Mouse (Mus musculus): ENCODE measurements around the gene Zfp664. TPM values are rescaled to one million over a fixed set of nuclear protein-coding genes. Genes with fewer than 3 reads are reported as not detected.

Zfp664 gene
- total RNA-seq, 2 experiments from 2014 or later, result 39.2 to 46.1 TPM

- intact Hi-C loops (cut with DNase I), result loop anchor here (10.0 kb wide), 1 partner anchor 438 kb away; the partner anchor contains the start of gene Sbno1
- DNase-seq (ENCODE audit: low spot score), result no peak
Measured at GRCm38 (mm10) chr5:124862871-124863741, 615 bp downstream of the Zfp664 start.

- intact Hi-C loops (cut with DNase I), result loop anchor here (2.0 to 10.0 kb wide), 3 partner anchors 92 to 444 kb away; partner anchors contain the start of gene Sbno1
- DNase-seq (ENCODE audit: low spot score), result no peak
Measured at GRCm38 (mm10) chr5:124868981-124869380, 6.5 kb downstream of the Zfp664 start.

GRCm38 (mm10) chr5:124872033-124872432 is 9.5 kb downstream of the Zfp664 start:
- intact Hi-C loops (cut with DNase I), result no loop called here
- DNase-seq (ENCODE audit: low spot score), result no peak

GRCm38 (mm10) chr5:124873096-124873495 is 10.6 kb downstream of the Zfp664 start:
- intact Hi-C loops (cut with DNase I), result no loop called here
- no peak for DNase-seq (ENCODE audit: low spot score)

GRCm38 (mm10) chr5:124873890-124874601 is 11.6 kb downstream of the Zfp664 start:
- intact Hi-C loops (cut with DNase I), result no loop called here
- DNase-seq (ENCODE audit: low spot score), result no peak

- intact Hi-C loops (cut with DNase I), result no loop called here
- DNase-seq (ENCODE audit: low spot score), result no peak
Measured at GRCm38 (mm10) chr5:124879251-124879650, 16.8 kb downstream of the Zfp664 start.

GRCm38 (mm10) chr5:124879801-124880200 is 17.3 kb downstream of the Zfp664 start:
- intact Hi-C loops (cut with DNase I), result no loop called here
- DNase-seq (ENCODE audit: low spot score), result no peak

GRCm38 (mm10) chr5:124883877-124884276 is 21.4 kb downstream of the Zfp664 start:
- no peak for DNase-seq (ENCODE audit: low spot score)

GRCm38 (mm10) chr5:124888661-124889060 is 26.2 kb downstream of the Zfp664 start:
- intact Hi-C loops (cut with DNase I), result no loop called here
- DNase-seq (ENCODE audit: low spot score), result no peak

More at GRCm38 (mm10) chr5:124883877-124884276, 21.4 kb downstream of the Zfp664 start:
- intact Hi-C loops (cut with DNase I), result no loop called here

- intact Hi-C loops (cut with DNase I), result no loop called here
- DNase-seq (ENCODE audit: low spot score), result no peak
Measured at GRCm38 (mm10) chr5:124891921-124892370, 29.5 kb downstream of the Zfp664 start.

- no peak for DNase-seq (ENCODE audit: low spot score)
- intact Hi-C loops (cut with DNase I), result no loop called here
Measured at GRCm38 (mm10) chr5:124896135-124896534, 33.6 kb downstream of the Zfp664 start.

GRCm38 (mm10) chr5:124899945-124900631 is 37.6 kb downstream of the Zfp664 start:
- intact Hi-C loops (cut with DNase I), result loop anchor here (2.0 kb wide), 3 partner anchors 207 to 469 kb away; no protein-coding TSS in a partner anchor
- peak; percentile 63 for DNase-seq (ENCODE audit: low spot score)

GRCm38 (mm10) chr5:124900738-124901490 is 38.4 kb downstream of the Zfp664 start:
- intact Hi-C loops (cut with DNase I), result loop anchor here (2.0 kb wide), 3 partner anchors 206 to 468 kb away; no protein-coding TSS in a partner anchor
- DNase-seq (ENCODE audit: low spot score), result no peak

GRCm38 (mm10) chr5:124901675-124902074 is 39.2 kb downstream of the Zfp664 start:
- intact Hi-C loops (cut with DNase I), result loop anchor here (2.0 kb wide), 3 partner anchors 205 to 467 kb away; no protein-coding TSS in a partner anchor
- no peak for DNase-seq (ENCODE audit: low spot score)

- intact Hi-C loops (cut with DNase I), result no loop called here
- no peak for DNase-seq (ENCODE audit: low spot score)
Measured at GRCm38 (mm10) chr5:124902195-124902594, 39.7 kb downstream of the Zfp664 start.

GRCm38 (mm10) chr5:124903852-124904251 is 41.4 kb downstream of the Zfp664 start:
- intact Hi-C loops (cut with DNase I), result no loop called here
- no peak for DNase-seq (ENCODE audit: low spot score)

- DNase-seq (ENCODE audit: low spot score), result no peak
- intact Hi-C loops (cut with DNase I), result no loop called here
Measured at GRCm38 (mm10) chr5:124906890-124907289, 44.4 kb downstream of the Zfp664 start.

GRCm38 (mm10) chr5:124908860-124909259 is 46.4 kb downstream of the Zfp664 start:
- peak; percentile 46 for DNase-seq (ENCODE audit: low spot score)
- intact Hi-C loops (cut with DNase I), result loop anchor here (2.0 kb wide), 3 partner anchors 106 to 362 kb away; no protein-coding TSS in a partner anchor

GRCm38 (mm10) chr5:124912276-124912675 is 49.8 kb downstream of the Zfp664 start:
- intact Hi-C loops (cut with DNase I), result no loop called here

More at GRCm38 (mm10) chr5:124912276-124912675, 49.8 kb downstream of the Zfp664 start:
- no peak for DNase-seq (ENCODE audit: low spot score)

Data from heart, postnatal 25 days (tissue).